Mouse (Mus musculus): Measurements from ENCODE around the gene Ccl6. TPM values are rescaled to one million over a fixed set of nuclear protein-coding genes. Genes with fewer than 3 reads are reported as not detected.

Ccl6 gene
- polyA plus RNA-seq, 1 experiment from 2014 or later, result 3.9 TPM

GRCm38 (mm10) chr11:83619037-83619436 is 26.1 kb upstream of the Ccl6 start:
- Histone ChIP-seq H3K27me3 (no peaks in the 10 kb centered on the region), H3K9me3 (replicated peaks) (no peaks in the 10 kb centered on the region), H3K27ac (no peak overlapping the region), H3K36me3 (no peaks in the 10 kb centered on the region), H3K4me2 (no peak overlapping the region), H3K4me3 (replicated peaks) (no peak overlapping the region), H3K9ac (no peak overlapping the region), H3K4me1 (no peaks in the 10 kb centered on the region)
- ATAC-seq (replicated peaks; ENCODE audit: low FRiP score), result no peak
- WGBS, result 94% methylated on average over 1 of the region's 1 CpGs

- ATAC-seq (replicated peaks; ENCODE audit: low FRiP score), result no peak
- H3K27ac ChIP-seq, result no peak overlapping the region
- no peak overlapping the region for H3K4me2 ChIP-seq
- H3K4me3 ChIP-seq (replicated peaks), result no peak overlapping the region
- 73% methylated on average over 5 of the region's 5 CpGs for WGBS
- no peaks in the 10 kb centered on the region for H3K27me3 ChIP-seq
- H3K36me3 ChIP-seq, result no peaks in the 10 kb centered on the region
- H3K4me1 ChIP-seq, result no peaks in the 10 kb centered on the region
- no peak overlapping the region for H3K9ac ChIP-seq
- H3K9me3 ChIP-seq (replicated peaks), result no peaks in the 10 kb centered on the region
Measured at GRCm38 (mm10) chr11:83618238-83618637, 25.4 kb upstream of the Ccl6 start.

GRCm38 (mm10) chr11:83616586-83616985 is 23.7 kb upstream of the Ccl6 start:
- ATAC-seq (replicated peaks; ENCODE audit: low FRiP score), result no peak
- WGBS, result 88% methylated on average over 1 of the region's 1 CpGs
- H3K4me3 ChIP-seq (replicated peaks), result no peak overlapping the region

GRCm38 (mm10) chr11:83610900-83611299 is 18.0 kb upstream of the Ccl6 start:
- H3K4me1 ChIP-seq, result no peaks in the 10 kb centered on the region
- 79% methylated on average over 2 of the region's 2 CpGs for WGBS
- no peaks in the 10 kb centered on the region for H3K27me3 ChIP-seq
- no peaks in the 10 kb centered on the region for H3K9me3 ChIP-seq (replicated peaks)
- no peaks in the 10 kb centered on the region for H3K36me3 ChIP-seq
- no peak overlapping the region for H3K9ac ChIP-seq
- no peak overlapping the region for H3K4me3 ChIP-seq (replicated peaks)
- ATAC-seq (replicated peaks; ENCODE audit: low FRiP score), result no peak
- no peak overlapping the region for H3K4me2 ChIP-seq
- H3K27ac ChIP-seq, result no peak overlapping the region

More at GRCm38 (mm10) chr11:83616586-83616985, 23.7 kb upstream of the Ccl6 start:
- H3K36me3 ChIP-seq, result no peaks in the 10 kb centered on the region
- H3K9me3 ChIP-seq (replicated peaks), result no peaks in the 10 kb centered on the region
- H3K4me1 ChIP-seq, result no peaks in the 10 kb centered on the region
- no peak overlapping the region for H3K27ac ChIP-seq
- no peak overlapping the region for H3K9ac ChIP-seq
- H3K27me3 ChIP-seq, result no peaks in the 10 kb centered on the region
- no peak overlapping the region for H3K4me2 ChIP-seq

- H3K9me3 ChIP-seq (replicated peaks), result no peaks in the 10 kb centered on the region
- WGBS, result 56% methylated on average over 1 of the region's 1 CpGs
- no peak overlapping the region for H3K27ac ChIP-seq
- no peaks in the 10 kb centered on the region for H3K4me1 ChIP-seq
- no peak for ATAC-seq (replicated peaks; ENCODE audit: low FRiP score)
- no peaks in the 10 kb centered on the region for H3K36me3 ChIP-seq
- no peak overlapping the region for H3K9ac ChIP-seq
- H3K4me3 ChIP-seq (replicated peaks), result no peak overlapping the region
- no peaks in the 10 kb centered on the region for H3K27me3 ChIP-seq
- H3K4me2 ChIP-seq, result no peak overlapping the region
Measured at GRCm38 (mm10) chr11:83606396-83606795, 13.5 kb upstream of the Ccl6 start.

- Histone ChIP-seq H3K9ac (no peak overlapping the region), H3K36me3 (no peaks in the 10 kb centered on the region), H3K4me2 (no peak overlapping the region), H3K27me3 (no peaks in the 10 kb centered on the region), H3K4me3 (replicated peaks) (no peak overlapping the region), H3K27ac (no peak overlapping the region), H3K9me3 (replicated peaks) (no peaks in the 10 kb centered on the region), H3K4me1 (no peaks in the 10 kb centered on the region)
- WGBS, result 87% methylated on average over 3 of the region's 3 CpGs
- no peak for ATAC-seq (replicated peaks; ENCODE audit: low FRiP score)
Measured at GRCm38 (mm10) chr11:83605535-83605934, 12.6 kb upstream of the Ccl6 start.

- Histone ChIP-seq H3K9me3 (replicated peaks) (no peaks in the 10 kb centered on the region), H3K36me3 (no peaks in the 10 kb centered on the region), H3K27ac (no peak overlapping the region), H3K4me3 (replicated peaks) (no peak overlapping the region), H3K27me3 (no peaks in the 10 kb centered on the region), H3K9ac (no peak overlapping the region), H3K4me1 (no peaks in the 10 kb centered on the region), H3K4me2 (no peak overlapping the region)
- 89% methylated on average over 4 of the region's 4 CpGs for WGBS
- ATAC-seq (replicated peaks; ENCODE audit: low FRiP score), result no peak
Measured at GRCm38 (mm10) chr11:83604698-83605097, 11.8 kb upstream of the Ccl6 start.

- Histone ChIP-seq H3K36me3 (no peaks in the 10 kb centered on the region), H3K27ac (no peak overlapping the region), H3K4me1 (no peaks in the 10 kb centered on the region), H3K27me3 (no peaks in the 10 kb centered on the region), H3K4me3 (replicated peaks) (no peak overlapping the region), H3K9ac (no peak overlapping the region), H3K9me3 (replicated peaks) (no peaks in the 10 kb centered on the region), H3K4me2 (no peak overlapping the region)
- WGBS, result 89% methylated on average over 3 of the region's 3 CpGs
- no peak for ATAC-seq (replicated peaks; ENCODE audit: low FRiP score)
Measured at GRCm38 (mm10) chr11:83603399-83603798, 10.5 kb upstream of the Ccl6 start.

- Histone ChIP-seq H3K9me3 (replicated peaks) (no peaks in the 10 kb centered on the region), H3K27me3 (no peaks in the 10 kb centered on the region), H3K36me3 (no peaks in the 10 kb centered on the region), H3K4me3 (replicated peaks) (no peak overlapping the region), H3K9ac (no peak overlapping the region), H3K4me2 (no peak overlapping the region), H3K27ac (no peak overlapping the region), H3K4me1 (no peaks in the 10 kb centered on the region)
- ATAC-seq (replicated peaks; ENCODE audit: low FRiP score), result no peak
- WGBS, result 42% methylated on average over 2 of the region's 2 CpGs
Measured at GRCm38 (mm10) chr11:83600576-83600975, 7.7 kb upstream of the Ccl6 start.

GRCm38 (mm10) chr11:83598991-83599390 is 6.1 kb upstream of the Ccl6 start:
- no peaks in the 10 kb centered on the region for H3K36me3 ChIP-seq
- H3K9ac ChIP-seq, result no peak overlapping the region
- H3K27ac ChIP-seq, result no peak overlapping the region
- no peak for ATAC-seq (replicated peaks; ENCODE audit: low FRiP score)
- no peaks in the 10 kb centered on the region for H3K9me3 ChIP-seq (replicated peaks)
- 65% methylated on average over 3 of the region's 3 CpGs for WGBS
- no peaks in the 10 kb centered on the region for H3K4me1 ChIP-seq
- H3K4me3 ChIP-seq (replicated peaks), result no peak overlapping the region
- no peak overlapping the region for H3K4me2 ChIP-seq
- H3K27me3 ChIP-seq, result no peaks in the 10 kb centered on the region

- Histone ChIP-seq H3K27me3 (no peaks in the 10 kb centered on the region), H3K9me3 (replicated peaks) (no peaks in the 10 kb centered on the region), H3K9ac (no peak overlapping the region), H3K36me3 (no peaks in the 10 kb centered on the region), H3K4me1 (no peaks in the 10 kb centered on the region), H3K27ac (no peak overlapping the region), H3K4me3 (replicated peaks) (no peak overlapping the region), H3K4me2 (no peak overlapping the region)
- 75% methylated on average over 3 of the region's 3 CpGs for WGBS
- ATAC-seq (replicated peaks; ENCODE audit: low FRiP score), result no peak
Measured at GRCm38 (mm10) chr11:83598207-83598837, 5.4 kb upstream of the Ccl6 start.

GRCm38 (mm10) chr11:83597796-83598195 is 4.9 kb upstream of the Ccl6 start:
- no peak overlapping the region for H3K4me3 ChIP-seq (replicated peaks)
- WGBS, result 91% methylated on average over 7 of the region's 7 CpGs
- H3K9me3 ChIP-seq (replicated peaks), result no peaks in the 10 kb centered on the region
- H3K36me3 ChIP-seq, result no peaks in the 10 kb centered on the region
- H3K4me1 ChIP-seq, result 0 out of 2 replicates have a peak, but pooled peaks cover 3% of the 10 kb centered on the region
- H3K9ac ChIP-seq, result no peak overlapping the region
- ATAC-seq (replicated peaks; ENCODE audit: low FRiP score), result no peak
- H3K27me3 ChIP-seq, result no peaks in the 10 kb centered on the region
- H3K4me2 ChIP-seq, result no peak overlapping the region
- no peak overlapping the region for H3K27ac ChIP-seq

Measured in kidney, embryonic 15.5 days (tissue).